ENCODE assay signal across 32 mouse cellular contexts in the genomic region with DNA sequence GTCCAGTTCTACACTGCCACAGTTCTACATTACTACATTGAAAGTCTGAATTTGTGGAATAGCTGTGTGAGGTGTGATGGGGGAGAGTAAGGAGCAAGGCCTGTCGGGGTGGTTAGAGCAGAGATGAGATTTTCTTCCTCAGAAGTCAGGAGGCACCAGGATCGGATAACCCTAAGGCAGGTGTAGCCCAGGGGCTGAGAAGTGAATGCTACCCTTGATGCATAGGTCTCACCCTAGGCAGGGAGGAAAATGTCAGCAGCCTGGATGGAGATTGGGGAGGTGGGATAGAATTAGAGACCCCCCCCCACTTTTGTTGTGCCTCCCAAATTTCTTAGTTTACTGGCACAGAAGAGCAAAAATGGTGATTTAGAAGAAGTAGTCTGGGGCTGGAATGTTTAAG. TPM values are rescaled to one million over a fixed set of nuclear protein-coding genes. Genes with fewer than 3 reads are reported as not detected.
DNase-seq lines count a peak whose midpoint lies in the region; ATAC-seq lines count a peak whose summit lies in the region.
"Had no signal": no experiment of that assay in that cellular context is flagged by ENCODE, and none has a peak within 500 bp of the region (broad histone marks: within the 10 kb centered on the region; RNA-seq: fewer than 3 reads in every experiment).

No protein-coding gene starts in this region.

- H3K9ac ChIP-seq in forebrain, embryonic 13.5 days: no peak overlapping the region
- no peak overlapping the region for H3K9ac ChIP-seq in forebrain, embryonic 12.5 days
- no peak overlapping the region for H3K9ac ChIP-seq in heart, embryonic 13.5 days
- no peak overlapping the region for H3K9ac ChIP-seq in limb, embryonic 13.5 days
- no peak overlapping the region for H3K9ac ChIP-seq in limb, embryonic 15.5 days
- H3K9ac ChIP-seq: embryonic facial prominence, embryonic 12.5 days; forebrain, postnatal 0 days; hindbrain, embryonic 13.5 days had no signal

- no peaks in the 10 kb centered on the region for H3K9me3 ChIP-seq in forebrain, embryonic 13.5 days (replicated peaks)
- no peaks in the 10 kb centered on the region for H3K9me3 ChIP-seq in forebrain, embryonic 12.5 days
- H3K9me3 ChIP-seq in heart, embryonic 13.5 days: no peaks in the 10 kb centered on the region
- no peaks in the 10 kb centered on the region for H3K9me3 ChIP-seq in limb, embryonic 13.5 days
- H3K9me3 ChIP-seq in limb, embryonic 10.5 days (replicated peaks): no peaks in the 10 kb centered on the region
- no peaks in the 10 kb centered on the region for H3K9me3 ChIP-seq in limb, embryonic 15.5 days
- H3K9me3 ChIP-seq: embryonic facial prominence, embryonic 12.5 days; G1E; hindbrain, embryonic 10.5 days; hindbrain, embryonic 13.5 days had no signal

- no peak overlapping the region for H3K4me2 ChIP-seq in forebrain, embryonic 13.5 days
- H3K4me2 ChIP-seq in forebrain, embryonic 12.5 days: no peak overlapping the region
- H3K4me2 ChIP-seq in heart, embryonic 13.5 days: no peak overlapping the region
- no peak overlapping the region for H3K4me2 ChIP-seq in limb, embryonic 13.5 days (replicated peaks)
- no peak overlapping the region for H3K4me2 ChIP-seq in limb, embryonic 15.5 days
- H3K4me2 ChIP-seq: embryonic facial prominence, embryonic 12.5 days; hindbrain, embryonic 13.5 days had no signal

- no peaks in the 10 kb centered on the region; the same call in 1 of the 2 replicates for H3K27me3 ChIP-seq in forebrain, embryonic 13.5 days
- H3K27me3 ChIP-seq in forebrain, embryonic 12.5 days: peaks cover 12% of the 10 kb centered on the region; the same call in 1 of the 2 replicates
- no peaks in the 10 kb centered on the region for H3K27me3 ChIP-seq in heart, embryonic 13.5 days (replicated peaks)
- no peaks in the 10 kb centered on the region for H3K27me3 ChIP-seq in limb, embryonic 13.5 days
- H3K27me3 ChIP-seq in limb, embryonic 10.5 days (ENCODE audit: low read depth, poor library complexity, severe bottlenecking): no peaks in the 10 kb centered on the region
- H3K27me3 ChIP-seq in limb, embryonic 15.5 days: no peaks in the 10 kb centered on the region
- H3K27me3 ChIP-seq: CH12.LX; embryonic facial prominence, embryonic 12.5 days had no signal

- peaks cover 25% of the 10 kb centered on the region for H3K4me1 ChIP-seq in forebrain, embryonic 13.5 days
- peaks cover 15% of the 10 kb centered on the region for H3K4me1 ChIP-seq in forebrain, embryonic 12.5 days
- H3K4me1 ChIP-seq in heart, embryonic 13.5 days: peaks cover 21% of the 10 kb centered on the region
- H3K4me1 ChIP-seq in limb, embryonic 13.5 days: peaks cover 39% of the 10 kb centered on the region
- H3K4me1 ChIP-seq in limb, embryonic 10.5 days: peaks cover 37% of the 10 kb centered on the region
- peaks cover 33% of the 10 kb centered on the region for H3K4me1 ChIP-seq in limb, embryonic 15.5 days

- H3K36me3 ChIP-seq in forebrain, embryonic 13.5 days (ENCODE audit: poor library complexity, severe bottlenecking): no peaks in the 10 kb centered on the region
- H3K36me3 ChIP-seq in forebrain, embryonic 12.5 days (replicated peaks): no peaks in the 10 kb centered on the region
- no peaks in the 10 kb centered on the region for H3K36me3 ChIP-seq in heart, embryonic 13.5 days
- no peaks in the 10 kb centered on the region for H3K36me3 ChIP-seq in limb, embryonic 13.5 days
- H3K36me3 ChIP-seq in limb, embryonic 10.5 days: no peaks in the 10 kb centered on the region
- H3K36me3 ChIP-seq in limb, embryonic 15.5 days: no peaks in the 10 kb centered on the region
- H3K36me3 ChIP-seq: embryonic facial prominence, embryonic 12.5 days; G1E; hindbrain, embryonic 10.5 days; hindbrain, embryonic 13.5 days had no signal

- whole genome bisulfite sequencing in forebrain, embryonic 13.5 days: 76% methylated on average over 2 of the region's 2 CpGs
- WGBS in forebrain, embryonic 12.5 days: 79% methylated on average over 2 of the region's 2 CpGs
- 68% methylated on average over 2 of the region's 2 CpGs for WGBS in heart, embryonic 13.5 days
- whole genome bisulfite sequencing in limb, embryonic 13.5 days: 55% methylated on average over 2 of the region's 2 CpGs
- 73% methylated on average over 2 of the region's 2 CpGs for WGBS in limb, embryonic 10.5 days
- 43% methylated on average over 2 of the region's 2 CpGs for WGBS in limb, embryonic 15.5 days

- H3K4me3 ChIP-seq in forebrain, embryonic 13.5 days: no peak overlapping the region
- H3K4me3 ChIP-seq in forebrain, embryonic 12.5 days (replicated peaks): no peak overlapping the region
- H3K4me3 ChIP-seq in heart, embryonic 13.5 days: no peak overlapping the region
- no peak overlapping the region for H3K4me3 ChIP-seq in limb, embryonic 13.5 days
- no peak overlapping the region for H3K4me3 ChIP-seq in limb, embryonic 10.5 days
- H3K4me3 ChIP-seq in limb, embryonic 15.5 days: no peak overlapping the region
- H3K4me3 ChIP-seq: embryonic facial prominence, embryonic 12.5 days; erythroblast, embryonic 14.5 days; hindbrain, embryonic 10.5 days; hindbrain, embryonic 13.5 days had no signal

- no peak for ATAC-seq in forebrain, embryonic 13.5 days
- ATAC-seq in forebrain, embryonic 12.5 days (ENCODE audit: low FRiP score): no peak
- ATAC-seq in heart, embryonic 13.5 days (ENCODE audit: extremely low read depth, insufficient number of reproducible peaks, low FRiP score, low TSS enrichment): no peak
- ATAC-seq in limb, embryonic 13.5 days (ENCODE audit: low FRiP score, low read depth): no peak
- ATAC-seq in limb, embryonic 15.5 days (ENCODE audit: insufficient number of reproducible peaks, low FRiP score, low TSS enrichment, low read depth): no peak
- ATAC-seq: forebrain, embryonic 14.5 days; forebrain, postnatal 0 days; hindbrain, embryonic 16.5 days; Patski had no signal

- no peak for DNase-seq in heart, adult 18-20 months
- DNase-seq in limb, embryonic 10.5 days (ENCODE audit: low spot score): no peak
- DNase-seq: adrenal gland, postnatal 10 days; adrenal gland, postnatal 36 days; B cell, adult 2 months; cerebellum, adult 18-20 months; cerebellum, adult 9-10 months; cerebellum, postnatal 14 days; forebrain, postnatal 0 days; gastrocnemius, postnatal 25 days; heart, postnatal 36 days had no signal

- peak overlapping the region; percentile 55; the same call in 1 of the 2 replicates for H3K27ac ChIP-seq in forebrain, embryonic 13.5 days
- H3K27ac ChIP-seq in forebrain, embryonic 12.5 days: no peak overlapping the region
- H3K27ac ChIP-seq in heart, embryonic 13.5 days (replicated peaks): peak overlapping the region; percentile 67
- peak overlapping the region; percentile 92 for H3K27ac ChIP-seq in limb, embryonic 13.5 days
- no peak overlapping the region for H3K27ac ChIP-seq in limb, embryonic 10.5 days
- peak overlapping the region; percentile 92 for H3K27ac ChIP-seq in limb, embryonic 15.5 days
- H3K27ac ChIP-seq: embryonic facial prominence, embryonic 12.5 days; hindbrain, embryonic 10.5 days; hindbrain, embryonic 13.5 days had no signal

RNA-seq across cellular contexts. Expression of a gene that starts 4.2 kb away (rescaled TPM):
- polyA plus RNA-seq in forebrain, embryonic 13.5 days (2015; fragmentation: Nextera tagmentation; extraction: Ambion mirVana): not detected in 2 replicates
- polyA plus RNA-seq in forebrain, embryonic 12.5 days (2016; fragmentation: Nextera tagmentation; extraction: Ambion mirVana): not detected in 2 replicates
- polyA plus RNA-seq in heart, embryonic 13.5 days (2015; fragmentation: Nextera tagmentation; extraction: Ambion mirVana): not detected in 2 replicates
- total RNA-seq in heart, adult 18-20 months (2021): not detected
- not detected in 2 replicates for polyA plus RNA-seq in limb, embryonic 13.5 days (2015; fragmentation: Nextera tagmentation; extraction: Ambion mirVana)
- not detected in 2 replicates for polyA plus RNA-seq in limb, embryonic 10.5 days (2016; fragmentation: Nextera tagmentation; extraction: Ambion mirVana)
- not detected in 2 replicates for polyA plus RNA-seq in limb, embryonic 15.5 days (2015; fragmentation: Nextera tagmentation; extraction: Ambion mirVana)
- total RNA-seq: adrenal gland, adult 18-20 months; adrenal gland, postnatal 10 days; adrenal gland, postnatal 36 days; CH12.LX; forebrain, postnatal 0 days; G1E; gastrocnemius, adult 8-10 months; gastrocnemius, postnatal 25 days; heart, postnatal 36 days had no signal
- polyA plus RNA-seq: embryonic facial prominence, embryonic 12.5 days; erythroblast, embryonic 14.5 days; forebrain, embryonic 14.5 days; forebrain, postnatal 0 days; frontal cortex, adult 2 months; G1E; gonadal fat pad, adult 2 months; heart, embryonic 14.5 days; heart, postnatal 0 days; hindbrain, embryonic 10.5 days; hindbrain, embryonic 13.5 days; hindbrain, embryonic 16.5 days; intestine, embryonic 16.5 days; Patski had no signal

RNA-seq across cellular contexts. Expression of a gene that starts 36.1 kb away (rescaled TPM):
- 13.2 and 14.9 TPM in 2 replicates for polyA plus RNA-seq in forebrain, embryonic 13.5 days (2015; fragmentation: Nextera tagmentation; extraction: Ambion mirVana)
- polyA plus RNA-seq in forebrain, embryonic 12.5 days (2016; fragmentation: Nextera tagmentation; extraction: Ambion mirVana): 10.4 and 11.4 TPM in 2 replicates
- polyA plus RNA-seq in heart, embryonic 13.5 days (2015; fragmentation: Nextera tagmentation; extraction: Ambion mirVana): 1.4 and 1.5 TPM in 2 replicates
- not detected for total RNA-seq in heart, adult 18-20 months (2021)
- 4.3 and 4.5 TPM in 2 replicates for polyA plus RNA-seq in limb, embryonic 13.5 days (2015; fragmentation: Nextera tagmentation; extraction: Ambion mirVana)
- polyA plus RNA-seq in limb, embryonic 10.5 days (2016; fragmentation: Nextera tagmentation; extraction: Ambion mirVana): 4.9 and 6.0 TPM in 2 replicates
- 2.1 and 2.4 TPM in 2 replicates for polyA plus RNA-seq in limb, embryonic 15.5 days (2015; fragmentation: Nextera tagmentation; extraction: Ambion mirVana)
- total RNA-seq: gastrocnemius, adult 8-10 months; gastrocnemius, postnatal 25 days; heart, postnatal 36 days had no signal
- polyA plus RNA-seq: erythroblast, embryonic 14.5 days had no signal

RNA-seq across cellular contexts. Expression of a gene that starts 36.2 kb away (rescaled TPM):
- polyA plus RNA-seq in forebrain, embryonic 13.5 days (2015; fragmentation: Nextera tagmentation; extraction: Ambion mirVana): 19.3 and 20.0 TPM in 2 replicates
- polyA plus RNA-seq in forebrain, embryonic 12.5 days (2016; fragmentation: Nextera tagmentation; extraction: Ambion mirVana): 19.1 and 19.3 TPM in 2 replicates
- 12.0 and 13.6 TPM in 2 replicates for polyA plus RNA-seq in heart, embryonic 13.5 days (2015; fragmentation: Nextera tagmentation; extraction: Ambion mirVana)
- total RNA-seq in heart, adult 18-20 months (2021): 1 to 10 TPM; 6.1 to 6.8 TPM
- 21.2 and 21.6 TPM in 2 replicates for polyA plus RNA-seq in limb, embryonic 13.5 days (2015; fragmentation: Nextera tagmentation; extraction: Ambion mirVana)
- 21.2 and 22.3 TPM in 2 replicates for polyA plus RNA-seq in limb, embryonic 10.5 days (2016; fragmentation: Nextera tagmentation; extraction: Ambion mirVana)
- 17.2 and 19.2 TPM in 2 replicates for polyA plus RNA-seq in limb, embryonic 15.5 days (2015; fragmentation: Nextera tagmentation; extraction: Ambion mirVana)

RNA-seq across cellular contexts. Expression of a gene that starts 47.8 kb away (rescaled TPM):
- polyA plus RNA-seq in forebrain, embryonic 13.5 days (2015; fragmentation: Nextera tagmentation; extraction: Ambion mirVana): 1.6 and 2.1 TPM in 2 replicates
- 2.3 TPM in 2 replicates for polyA plus RNA-seq in forebrain, embryonic 12.5 days (2016; fragmentation: Nextera tagmentation; extraction: Ambion mirVana)
- polyA plus RNA-seq in heart, embryonic 13.5 days (2015; fragmentation: Nextera tagmentation; extraction: Ambion mirVana): 0.20 and 0.39 TPM in 2 replicates
- not detected for total RNA-seq in heart, adult 18-20 months (2021)
- 0.78 and 1.0 TPM in 2 replicates for polyA plus RNA-seq in limb, embryonic 13.5 days (2015; fragmentation: Nextera tagmentation; extraction: Ambion mirVana)
- polyA plus RNA-seq in limb, embryonic 10.5 days (2016; fragmentation: Nextera tagmentation; extraction: Ambion mirVana): 1.2 and 1.4 TPM in 2 replicates
- polyA plus RNA-seq in limb, embryonic 15.5 days (2015; fragmentation: Nextera tagmentation; extraction: Ambion mirVana): 0.31 and 0.83 TPM in 2 replicates
- total RNA-seq: gastrocnemius, adult 8-10 months; gastrocnemius, postnatal 25 days; heart, postnatal 36 days had no signal

RNA-seq across cellular contexts. Expression of a gene that starts 48.0 kb away (rescaled TPM):
- 29.0 and 29.7 TPM in 2 replicates for polyA plus RNA-seq in forebrain, embryonic 13.5 days (2015; fragmentation: Nextera tagmentation; extraction: Ambion mirVana)
- polyA plus RNA-seq in forebrain, embryonic 12.5 days (2016; fragmentation: Nextera tagmentation; extraction: Ambion mirVana): 26.7 and 29.9 TPM in 2 replicates
- 11.5 and 13.2 TPM in 2 replicates for polyA plus RNA-seq in heart, embryonic 13.5 days (2015; fragmentation: Nextera tagmentation; extraction: Ambion mirVana)
- 1 to 10 TPM; 1.6 to 2.2 TPM for total RNA-seq in heart, adult 18-20 months (2021)
- polyA plus RNA-seq in limb, embryonic 13.5 days (2015; fragmentation: Nextera tagmentation; extraction: Ambion mirVana): 16.6 and 18.2 TPM in 2 replicates
- polyA plus RNA-seq in limb, embryonic 10.5 days (2016; fragmentation: Nextera tagmentation; extraction: Ambion mirVana): 19.5 and 22.4 TPM in 2 replicates
- 14.2 and 14.4 TPM in 2 replicates for polyA plus RNA-seq in limb, embryonic 15.5 days (2015; fragmentation: Nextera tagmentation; extraction: Ambion mirVana)

Comparison
In these comparisons a context has a peak if more than half of its experiments do, and no peak if none do; other contexts are left out.
1. H3K27ac ChIP-seq: peak in forebrain, embryonic 13.5 days (single experiment), heart, embryonic 13.5 days (single experiment), limb, embryonic 13.5 days (single experiment) and limb, embryonic 15.5 days (single experiment); none in forebrain, embryonic 12.5 days (single experiment) and limb, embryonic 10.5 days (single experiment).